Mouse (Mus musculus) layer of hippocampus, adult 8-10 months (tissue): Measurements from ENCODE around the gene Olfr596. TPM values are rescaled to one million over a fixed set of nuclear protein-coding genes. Genes with fewer than 3 reads are reported as not detected.
"Not testable (repeated sequence)": the region's sequence is repeated elsewhere in the genome, so short reads cannot be mapped to it uniquely, and the experiment has no call there.

Experiments
- DNase-seq, 2 experiments: peaks; one replicate each; pipeline ENCODE4 v3.0.0; 2022; ENCODE audit warnings: low spot score in 2 of 2
- microRNA-seq, 2 experiments: library from miRNA; unstranded; fragments of <30 nt; microRNA quantifications; one replicate each; pipeline ENCODE4 v1.2.0; 2022
- total RNA-seq, 4 experiments: library from RNA; stranded (reverse); gene quantifications; 2 replicates each; pipeline ENCODE4 v1.2.4; 2022

The Olfr596 gene
- not detected for total RNA-seq

GRCm38 (mm10) chr7:103305348-103305747 lies at the start of gene Olfr596:
Gene Olfr596 (plus strand): TSS chr7:103305648.
- DNase-seq = not testable (repeated sequence)

GRCm38 (mm10) chr7:103316015-103316414 lies 10.6 kb downstream of the Olfr596 start, which contains the start of gene Olfr597:
Gene Olfr597 (plus strand): TSS chr7:103316315.
- not testable (repeated sequence) for DNase-seq

- no peak for DNase-seq
These were observed 17.8 kb downstream of the Olfr596 start, which contains the start of gene Olfr598 for GRCm38 (mm10) chr7:103323268-103323667. Gene Olfr598 (plus strand): TSS chr7:103323568.

- no peak for DNase-seq
These were observed 30.2 kb downstream of the Olfr596 start, which contains the start of gene Olfr599 for GRCm38 (mm10) chr7:103335617-103336016. Gene Olfr599 (plus strand): TSS chr7:103335917.

- no peak for DNase-seq
These were observed 44.1 kb downstream of the Olfr596 start, which contains the start of gene Olfr600 for GRCm38 (mm10) chr7:103349569-103349968. Gene Olfr600 (minus strand): TSS chr7:103349669.

Small RNA genes within 50 kb of the gene (microRNA-seq; reads per million reads assigned to microRNA genes)
- gene Gm23550 (0 reads per million in 2 experiments), gene Gm25171 (0 reads per million in 2 experiments)

Other genes starting within 250 kb of the Olfr596 start
- gene Olfr584, start 223.8 kb upstream of the Olfr596 start, total RNA-seq = not detected
- not detected for gene Olfr585, start 207.9 kb upstream of the Olfr596 start, total RNA-seq
- not detected for gene Olfr586, start 180.0 kb upstream of the Olfr596 start, total RNA-seq
- gene Olfr588-ps1, start 164.8 kb upstream of the Olfr596 start, total RNA-seq = not detected
- not detected for gene Olfr589, start 149.3 kb upstream of the Olfr596 start, total RNA-seq
- gene Olfr591, start 127.3 kb upstream of the Olfr596 start, total RNA-seq = not detected
- gene Olfr592, start 120.8 kb upstream of the Olfr596 start, total RNA-seq = not detected
- gene Olfr593, start 93.8 kb upstream of the Olfr596 start, total RNA-seq = not detected
- gene Olfr594, start 88.7 kb upstream of the Olfr596 start, total RNA-seq = not detected
- not detected for gene Usp17ld, start 53.1 kb upstream of the Olfr596 start, total RNA-seq
- not detected for gene Olfr597, start 10.7 kb downstream of the Olfr596 start, total RNA-seq
- not detected for gene Olfr598, start 17.9 kb downstream of the Olfr596 start, total RNA-seq
- gene Olfr599, start 30.3 kb downstream of the Olfr596 start, total RNA-seq = not detected
- gene Olfr600, start 44.0 kb downstream of the Olfr596 start, total RNA-seq = not detected
- not detected for gene Olfr601, start 57.0 kb downstream of the Olfr596 start, total RNA-seq
- gene Olfr603, start 80.5 kb downstream of the Olfr596 start, total RNA-seq = not detected
- gene Usp17lc, start 109.4 kb downstream of the Olfr596 start, total RNA-seq = not detected
- gene Olfr605, start 139.8 kb downstream of the Olfr596 start, total RNA-seq = not detected
- gene Olfr606, start 143.4 kb downstream of the Olfr596 start, total RNA-seq = not detected
- gene Olfr607, start 158.5 kb downstream of the Olfr596 start, total RNA-seq = not detected
- not detected for gene Olfr608, start 164.2 kb downstream of the Olfr596 start, total RNA-seq
- not detected for gene Olfr609, start 192.4 kb downstream of the Olfr596 start, total RNA-seq
- not detected for gene Olfr610, start 206.5 kb downstream of the Olfr596 start, total RNA-seq
- gene Olfr611, start 215.2 kb downstream of the Olfr596 start, total RNA-seq = not detected
- not detected for gene Olfr612, start 237.1 kb downstream of the Olfr596 start, total RNA-seq
- not detected for gene Olfr613, start 242.4 kb downstream of the Olfr596 start, total RNA-seq